Mouse (Mus musculus) limb, embryonic 14.5 days (tissue): ENCODE data around the gene Gsta1. TPM values are rescaled to one million over a fixed set of nuclear protein-coding genes. Genes with fewer than 3 reads are reported as not detected.
"Not testable (repeated sequence)": the region's sequence is repeated elsewhere in the genome, so short reads cannot be mapped to it uniquely, and the experiment has no call there.

Experiments
- ATAC-seq: fragments of 200-750 bp; cut with Nextera tagmentation; 2 replicates; pipeline ENCODE4 v1.8.0; 2017; ENCODE audit warnings: low read depth, moderate number of reproducible peaks, moderate TSS enrichment; ENCODE audit not compliant: low FRiP score
- DNase-seq: peaks from one replicate; pipeline ENCODE4 v3.0.0-alpha.2; 2015; ENCODE audit warnings: low spot score
- H3K27ac ChIP-seq: fragments of 300-500 bp; sonication (generic); replicated peaks from 2 replicates; pipeline ENCODE4 v1.5.1; 2014; ENCODE audit warnings: low read depth, mild to moderate bottlenecking, low read length, moderate library complexity, mixed read lengths
- H3K27me3 ChIP-seq: fragments of 300-500 bp; sonication (generic); 2 replicates; pipeline ENCODE4 v1.6.1; 2014; ENCODE audit warnings: low read length, mixed read lengths; ENCODE audit not compliant: control insufficient read depth, insufficient read depth
- H3K36me3 ChIP-seq: fragments of 300-500 bp; sonication (generic); 2 replicates; pipeline ENCODE4 v1.6.1; 2014; ENCODE audit warnings: mild to moderate bottlenecking, low read length, moderate library complexity, mixed read lengths; ENCODE audit not compliant: control insufficient read depth, insufficient read depth
- H3K4me1 ChIP-seq: fragments of 300-500 bp; sonication (generic); 2 replicates; pipeline ENCODE4 v1.6.1; 2014; ENCODE audit warnings: antibody characterized with exemption, low read length, mixed read lengths; ENCODE audit not compliant: control insufficient read depth, insufficient read depth
- H3K4me2 ChIP-seq: fragments of 300-500 bp; sonication (generic); replicated peaks from 2 replicates; pipeline ENCODE4 v1.6.1; 2014; ENCODE audit warnings: low read depth, mild to moderate bottlenecking, low read length, moderate library complexity; ENCODE audit not compliant: severe bottlenecking
- H3K4me3 ChIP-seq: fragments of 300-500 bp; sonication (generic); replicated peaks from 2 replicates; pipeline ENCODE4 v1.5.1; 2014; ENCODE audit warnings: low read length
- H3K9ac ChIP-seq: fragments of 300-500 bp; sonication (generic); 2 replicates; pipeline ENCODE4 v1.6.1; 2014; ENCODE audit warnings: mild to moderate bottlenecking, low read depth, low read length, moderate library complexity; ENCODE audit not compliant: severe bottlenecking
- H3K9me3 ChIP-seq: fragments of 300-500 bp; sonication (generic); 2 replicates; pipeline ENCODE4 v1.6.1; 2016; ENCODE audit warnings: low read length; ENCODE audit not compliant: control insufficient read depth
- POLR2A ChIP-seq: fragments of 200-500 bp; IDR thresholded peaks from 2 replicates; pipeline ENCODE4 v1.8.0; 2012; ENCODE audit warnings: inconsistent platforms, mild to moderate bottlenecking, moderate library complexity, borderline replicate concordance; ENCODE audit not compliant: insufficient read depth, insufficient read length; ENCODE audit errors: extremely low read depth
- WGBS: fragments of 180-500 bp; shearing (Covaris S2); extraction: QIAGEN DNeasy Blood & Tissue Kit; methylation state at CpG from one replicate; pipeline ENCODE4 v1.1.7; 2014; 5-methylcytosine and 5-hydroxymethylcytosine counted together
- polyA plus RNA-seq, 2 experiments: library from polyadenylated mRNA; depleted of rRNA in 1 of 2; stranded (reverse) in 1 of 2; unstranded in 1 of 2; fragments of >200 nt; fragmentation: Nextera tagmentation in 1 of 2; extraction: Ambion mirVana in 1 of 2; gene quantifications; 2 replicates each; pipeline versions ENCODE4 v1.2.1 to v1.2.3; 2012 to 2014

The Gsta1 gene
- 0.55 TPM in 1 of 2 replicates, not detected in the other for polyA plus RNA-seq (2012; rRNA removed)
- 0.90 and 3.2 TPM in 2 replicates for polyA plus RNA-seq (2014; fragmentation: Nextera tagmentation; extraction: Ambion mirVana)

DNA sequence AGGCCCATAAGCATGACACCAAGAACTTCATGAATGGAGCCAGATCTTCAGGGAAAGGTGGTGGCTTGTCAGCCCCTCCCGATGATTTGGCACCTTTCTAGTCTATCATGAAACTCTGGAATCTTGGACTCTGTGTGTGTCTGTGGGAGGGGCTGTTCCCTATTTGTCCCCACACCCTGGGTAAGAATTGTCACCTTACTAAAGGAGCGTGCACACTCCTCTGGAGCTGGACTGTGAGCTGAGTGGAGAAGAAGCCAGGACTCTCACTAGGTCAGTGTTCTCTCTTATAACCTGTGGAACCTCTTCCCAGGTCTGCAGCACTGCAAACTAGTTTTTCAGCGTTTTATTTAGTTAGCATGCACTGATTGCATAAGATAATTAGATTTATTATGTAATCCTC, at the start of gene Gsta1:
Gene Gsta1, plus strand, starts transcription at position 196 of the 400 bp plus-strand sequence.
- not testable (repeated sequence) for H3K4me1 ChIP-seq, H3K4me3 ChIP-seq, ATAC-seq, H3K9me3 ChIP-seq, H3K27ac ChIP-seq, H3K9ac ChIP-seq, DNase-seq, H3K36me3 ChIP-seq, H3K27me3 ChIP-seq, H3K4me2 ChIP-seq
- WGBS = 69% methylated on average over 1 of the region's 3 CpGs

DNA sequence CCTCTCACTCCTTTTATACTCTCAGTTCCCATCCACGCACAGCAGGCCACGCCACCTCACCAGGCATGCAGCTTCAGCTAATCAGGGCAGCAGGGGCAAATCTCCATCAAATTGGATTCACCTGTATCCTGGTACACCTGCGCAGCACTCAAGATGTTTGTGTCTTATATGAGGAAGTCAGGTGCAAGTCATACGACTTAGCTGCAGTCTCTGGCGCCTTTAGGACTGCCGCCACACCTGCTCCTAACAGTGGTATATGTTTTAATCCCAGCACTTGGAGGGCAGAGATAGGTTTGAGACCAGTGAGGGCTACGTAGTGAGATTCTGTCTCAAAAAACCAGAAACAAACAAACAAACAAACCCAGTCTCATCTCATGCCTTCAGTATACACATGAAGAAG, 48.0 kb upstream of the Gsta1 start, which contains the start of gene Gsta4:
Gene Gsta4, plus strand, starts transcription at position 301 of the 400 bp plus-strand sequence.
- H3K9me3 ChIP-seq, H3K36me3 ChIP-seq, H3K4me3 ChIP-seq, H3K27me3 ChIP-seq, DNase-seq, H3K9ac ChIP-seq, H3K4me2 ChIP-seq, H3K4me1 ChIP-seq, ATAC-seq, H3K27ac ChIP-seq: not testable (repeated sequence)
- WGBS = 95% methylated on average over 4 of the region's 7 CpGs

DNA sequence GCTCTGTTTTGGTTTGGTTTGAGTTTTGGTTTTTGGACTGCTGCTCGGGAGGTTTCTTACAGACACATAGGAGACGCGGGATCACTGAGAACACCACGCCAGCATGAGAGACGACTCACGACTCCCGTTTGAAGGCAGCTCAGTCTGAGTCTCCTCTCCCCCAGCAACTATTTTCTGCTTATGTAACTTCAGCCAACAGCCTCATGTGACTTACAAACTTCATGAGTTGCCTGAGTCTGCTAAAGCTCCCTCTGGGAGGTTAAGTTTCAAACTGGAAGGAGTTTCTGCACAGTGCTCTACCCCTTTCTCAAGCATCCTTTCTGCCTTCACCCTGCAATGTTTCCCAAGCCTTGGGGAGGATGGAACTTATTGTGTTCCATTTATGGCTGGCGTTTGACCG, 44.8 kb upstream of the Gsta1 start:
- Histone ChIP-seq H3K4me1 (no peaks in the 10 kb centered on the region), H3K27me3 (no peaks in the 10 kb centered on the region), H3K9ac (no peak overlapping the region), H3K4me2 (no peak overlapping the region), H3K27ac (no peak overlapping the region), H3K36me3 (no peaks in the 10 kb centered on the region), H3K4me3 (no peak overlapping the region), H3K9me3 (no peaks in the 10 kb centered on the region)
- 67% methylated on average over 9 of the region's 9 CpGs for WGBS
- no peak for DNase-seq
- no peak for TF ChIP-seq POLR2A
- ATAC-seq = no peak

DNA sequence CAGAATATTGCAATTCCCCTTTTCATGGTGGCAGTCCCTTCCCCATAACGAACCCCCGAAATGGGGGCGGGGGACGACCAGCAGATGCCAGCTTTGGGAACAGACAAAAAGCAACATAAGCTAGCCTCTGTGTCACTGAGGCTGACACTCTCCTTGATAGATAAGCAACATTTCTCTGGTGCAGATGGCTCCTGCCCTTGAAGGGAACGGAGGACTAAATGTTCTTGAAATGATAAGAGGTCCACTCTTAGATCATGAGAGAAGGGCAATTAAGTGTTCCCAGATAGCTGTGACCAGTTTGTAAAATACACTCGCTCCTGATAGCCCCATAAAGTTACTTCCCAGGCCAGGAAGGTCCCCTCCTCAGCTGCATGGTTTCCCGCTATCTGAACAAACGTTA, 41.5 kb upstream of the Gsta1 start:
- no peak for TF ChIP-seq POLR2A
- ATAC-seq (no peak), DNase-seq (no peak)
- Histone ChIP-seq H3K4me2 (no peak overlapping the region), H3K4me3 (no peak overlapping the region), H3K9me3 (no peaks in the 10 kb centered on the region), H3K27me3 (no peaks in the 10 kb centered on the region), H3K9ac (no peak overlapping the region), H3K27ac (no peak overlapping the region), H3K36me3 (no peaks in the 10 kb centered on the region), H3K4me1 (no peaks in the 10 kb centered on the region; the same call in 1 of the 2 replicates)
- 72% methylated on average over 8 of the region's 8 CpGs for WGBS

DNA sequence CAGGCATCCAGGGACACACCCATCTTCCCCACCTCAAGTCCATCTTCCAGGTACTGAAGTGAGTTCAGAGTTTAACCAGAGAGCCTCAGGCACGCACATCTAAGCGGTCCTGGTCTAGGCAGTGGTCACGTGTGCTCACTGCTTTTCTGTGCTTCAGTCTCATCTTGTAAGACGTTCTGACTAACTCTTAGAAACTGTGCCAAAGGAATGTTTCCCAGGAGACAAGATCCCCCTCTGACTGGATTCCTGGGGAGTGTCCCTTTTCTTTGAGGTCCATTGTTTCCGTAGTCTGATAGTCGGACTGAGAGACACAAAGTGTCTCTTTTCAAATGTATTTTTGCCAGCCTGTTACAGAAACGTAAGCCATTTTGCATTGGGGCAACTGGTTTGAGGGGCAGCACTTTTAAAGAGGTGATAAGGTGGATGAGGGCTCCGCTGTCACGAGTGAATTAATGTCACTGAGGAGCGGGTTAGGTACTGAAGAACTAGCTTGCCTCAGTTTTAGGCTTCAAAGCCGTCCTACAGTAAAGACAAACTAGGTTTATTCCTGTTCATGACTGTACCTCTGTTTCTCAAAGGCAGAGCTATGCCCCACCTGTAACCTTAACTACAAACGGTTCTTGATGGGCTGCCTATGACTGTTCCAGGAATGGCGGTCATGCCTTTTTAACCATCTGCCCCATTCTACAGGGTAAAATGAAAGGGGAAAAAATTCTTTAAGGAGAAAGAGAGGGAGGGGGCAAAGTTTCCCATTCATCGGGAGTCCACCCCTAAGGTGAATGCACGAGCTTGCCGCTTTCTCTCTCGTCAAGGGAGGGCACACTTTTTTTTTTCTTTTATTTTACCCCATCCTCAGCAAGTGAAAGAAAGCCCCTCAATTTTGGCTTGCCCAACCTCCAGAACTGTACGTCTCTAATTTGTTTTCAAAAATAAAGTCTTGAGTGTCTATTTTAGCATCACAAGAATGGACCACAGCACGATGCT, 39.5 kb upstream of the Gsta1 start:
- Histone ChIP-seq H3K27ac (no peak overlapping the region), H3K4me2 (peak overlapping the region; percentile 72), H3K27me3 (no peaks in the 10 kb centered on the region), H3K4me3 (peak overlapping the region; percentile 41), H3K9ac (peak overlapping the region; percentile 40; the same call in 1 of the 2 replicates), H3K36me3 (no peaks in the 10 kb centered on the region), H3K9me3 (no peaks in the 10 kb centered on the region), H3K4me1 (no peaks in the 10 kb centered on the region; the same call in 1 of the 2 replicates)
- TF ChIP-seq POLR2A = no peak
- DNase-seq (peak; percentile 49), ATAC-seq (no peak)
- 3% methylated on average over 19 of the region's 19 CpGs for WGBS
